In genomic region chr12:84865431-84865830, GRCm38 (mm10) we compare ENCODE assay signal across 24 mouse cellular contexts. TPM values are rescaled to one million over a fixed set of nuclear protein-coding genes. Genes with fewer than 3 reads are reported as not detected.
DNase-seq lines count a peak whose midpoint lies in the region; ATAC-seq and TF ChIP-seq lines count a peak whose summit lies in the region.
"Had no signal": no experiment of that assay in that cellular context is flagged by ENCODE, and none has a peak within 500 bp of the region (broad histone marks: within the 10 kb centered on the region; RNA-seq: fewer than 3 reads in every experiment).

No protein-coding gene starts in this region.

- H3K79me2 ChIP-seq in myocyte (ENCODE audit: control insufficient read depth, insufficient read depth), result peaks cover 7% of the 10 kb centered on the region

- no peak for TF ChIP-seq CTCF in lung, adult 2 months (IDR thresholded peaks at IDR 0.05; ENCODE audit: insufficient read depth, low read length)
- TF ChIP-seq CTCF in embryonic fibroblast, embryonic 13.5 days (IDR thresholded peaks at IDR 0.05; ENCODE audit: borderline replicate concordance, insufficient read depth, low read length), result no peak

- H3ac ChIP-seq in myocyte (ENCODE audit: control insufficient read depth, insufficient read length), result no peak overlapping the region

- H3K4me1 ChIP-seq in lung, adult 2 months (ENCODE audit: control insufficient read depth, insufficient read depth, low read length), result no peaks in the 10 kb centered on the region
- H3K4me1 ChIP-seq in embryonic fibroblast, embryonic 13.5 days (ENCODE audit: control insufficient read depth, insufficient read depth, low read length), result peaks cover 19% of the 10 kb centered on the region
- no peaks in the 10 kb centered on the region for H3K4me1 ChIP-seq in midbrain, embryonic 14.5 days (ENCODE audit: control insufficient read depth, insufficient read depth, low read length)
- H3K4me1 ChIP-seq: embryonic facial prominence, embryonic 12.5 days; forebrain, embryonic 13.5 days; hindbrain, embryonic 15.5 days; liver, embryonic 12.5 days; midbrain, embryonic 13.5 days had no signal

- H3K9me3 ChIP-seq in midbrain, embryonic 14.5 days (ENCODE audit: control insufficient read depth, low read length), result no peaks in the 10 kb centered on the region
- H3K9me3 ChIP-seq: embryonic facial prominence, embryonic 12.5 days; forebrain, embryonic 13.5 days; hindbrain, embryonic 15.5 days; liver, embryonic 12.5 days; midbrain, embryonic 13.5 days; neural tube, embryonic 13.5 days had no signal

- no peaks in the 10 kb centered on the region for H3K27me3 ChIP-seq in myocyte (ENCODE audit: control insufficient read depth, insufficient read depth, insufficient read length)
- H3K27me3 ChIP-seq in midbrain, embryonic 14.5 days (ENCODE audit: control insufficient read depth, insufficient read depth, low read length), result no peaks in the 10 kb centered on the region
- H3K27me3 ChIP-seq: embryonic facial prominence, embryonic 12.5 days; forebrain, embryonic 13.5 days; hindbrain, embryonic 15.5 days; midbrain, embryonic 13.5 days; neural tube, embryonic 13.5 days had no signal

- DNase-seq in adrenal gland, postnatal 10 days, result peak; percentile 27
- DNase-seq in adrenal gland, postnatal 4 days (ENCODE audit: low spot score in 2 of 2), result no peak
- peak; percentile 39 for DNase-seq in lung, postnatal 10 days
- DNase-seq in lung, adult 2 months, result no peak
- DNase-seq in ovary, postnatal 10 days (ENCODE audit: low spot score), result no peak
- DNase-seq in midbrain, embryonic 14.5 days, result no peak
- DNase-seq: cerebellum, adult 11-12 months; cerebellum, postnatal 25 days; gastrocnemius, adult 2 months; lung, adult 18-20 months had no signal

- 74% methylated on average over 9 of the region's 9 CpGs for WGBS in lung, adult 2 months
- 78% methylated on average over 9 of the region's 9 CpGs for WGBS in midbrain, embryonic 14.5 days

- peak overlapping the region; percentile 77 for H3K4me2 ChIP-seq in myocyte (ENCODE audit: low read depth)
- no peak overlapping the region for H3K4me2 ChIP-seq in midbrain, embryonic 14.5 days (ENCODE audit: low read length)
- H3K4me2 ChIP-seq: embryonic facial prominence, embryonic 12.5 days; forebrain, embryonic 13.5 days; heart, embryonic 11.5 days; hindbrain, embryonic 15.5 days; liver, embryonic 12.5 days; midbrain, embryonic 13.5 days; neural tube, embryonic 13.5 days had no signal

- no peak overlapping the region for H3K9ac ChIP-seq in midbrain, embryonic 14.5 days (replicated peaks; ENCODE audit: low read length)
- H3K9ac ChIP-seq: embryonic facial prominence, embryonic 12.5 days; forebrain, embryonic 13.5 days; hindbrain, embryonic 15.5 days; liver, embryonic 12.5 days; midbrain, embryonic 13.5 days; neural tube, embryonic 13.5 days had no signal

- no peak for ATAC-seq in midbrain, embryonic 14.5 days (ENCODE audit: low FRiP score, low TSS enrichment)
- ATAC-seq: forebrain, embryonic 13.5 days; liver, embryonic 12.5 days; midbrain, embryonic 13.5 days had no signal

- no peak for TF ChIP-seq POLR2A in lung, adult 2 months (IDR thresholded peaks at IDR 0.05; ENCODE audit: borderline replicate concordance, extremely low read depth, low read depth, low read length)
- TF ChIP-seq POLR2A in embryonic fibroblast, embryonic 13.5 days (IDR thresholded peaks at IDR 0.05; ENCODE audit: low read depth, low read length), result no peak
- TF ChIP-seq POLR2A in myocyte (IDR thresholded peaks at IDR 0.05; ENCODE audit: insufficient read length, low read depth), result no peak

- peak overlapping the region; percentile 76 for H3K27ac ChIP-seq in embryonic fibroblast, embryonic 13.5 days (ENCODE audit: insufficient read depth, low read length)
- no peak overlapping the region for H3K27ac ChIP-seq in midbrain, embryonic 14.5 days (replicated peaks; ENCODE audit: low read depth, low read length)
- H3K27ac ChIP-seq: embryonic facial prominence, embryonic 12.5 days; forebrain, embryonic 13.5 days; gastrocnemius, adult 2 months; hindbrain, embryonic 15.5 days; kidney, postnatal 0 days; left cerebral cortex, adult 2 months; liver, embryonic 12.5 days; midbrain, embryonic 13.5 days; neural tube, embryonic 13.5 days; stomach, postnatal 0 days had no signal

- no peak overlapping the region for H3K4me3 ChIP-seq in lung, adult 2 months (replicated peaks; ENCODE audit: extremely low read depth, low read depth, low read length)
- no peak overlapping the region for H3K4me3 ChIP-seq in embryonic fibroblast, embryonic 13.5 days (ENCODE audit: insufficient read depth, low read length)
- H3K4me3 ChIP-seq in myocyte, result no peak overlapping the region
- no peak overlapping the region for H3K4me3 ChIP-seq in midbrain, embryonic 14.5 days (replicated peaks; ENCODE audit: low read depth, low read length)
- H3K4me3 ChIP-seq: embryonic facial prominence, embryonic 12.5 days; erythroblast, embryonic 14.5 days; forebrain, embryonic 13.5 days; gastrocnemius, adult 2 months; hindbrain, embryonic 15.5 days; left cerebral cortex, adult 2 months; liver, embryonic 12.5 days; midbrain, embryonic 13.5 days; neural tube, embryonic 13.5 days had no signal

- H3K36me3 ChIP-seq in myocyte (ENCODE audit: control insufficient read depth, insufficient read depth), result no peaks in the 10 kb centered on the region
- H3K36me3 ChIP-seq in midbrain, embryonic 14.5 days (ENCODE audit: control insufficient read depth, insufficient read depth, low read length), result no peaks in the 10 kb centered on the region
- H3K36me3 ChIP-seq: embryonic facial prominence, embryonic 12.5 days; hindbrain, embryonic 15.5 days; liver, embryonic 12.5 days; midbrain, embryonic 13.5 days; neural tube, embryonic 13.5 days had no signal

TF ChIP-seq in myocyte, 11 proteins besides CTCF, POLR2A, EP300 and RAD21:
- TF ChIP-seq E2F4 (IDR thresholded peaks at IDR 0.05; ENCODE audit: insufficient read depth) (no peak), MYOG (IDR thresholded peaks at IDR 0.05; ENCODE audit: control insufficient read depth in 1 of 3, insufficient read depth in 1 of 3, insufficient read length in 2 of 3, low read depth in 2 of 3) (peak in 2 of 3 experiments; percentile 65 to 82), TCF12 (IDR thresholded peaks at IDR 0.05; ENCODE audit: insufficient read depth, poor library complexity, severe bottlenecking) (peak; percentile 27), USF1 (IDR thresholded peaks at IDR 0.05; ENCODE audit: low read depth) (peak; percentile 51), TCF3 (IDR thresholded peaks at IDR 0.05; ENCODE audit: insufficient read length, low read depth) (no peak), MYOD1 (IDR thresholded peaks at IDR 0.05; ENCODE audit: control insufficient read depth in 1 of 3, insufficient read length in 2 of 3, low read depth in 2 of 3) (peak in 2 of 3 experiments; percentile 70 to 84), CEBPB (IDR thresholded peaks at IDR 0.05; ENCODE audit: insufficient read depth, poor library complexity, severe bottlenecking) (no peak), POLR2AphosphoS2 (IDR thresholded peaks at IDR 0.05; ENCODE audit: insufficient read length, low read depth) (no peak), SRF (IDR thresholded peaks at IDR 0.05; ENCODE audit: control insufficient read depth, insufficient read length, low read depth) (no peak)

RNA-seq across cellular contexts. Expression of gene Ltbp2, which starts 10.9 kb away (rescaled TPM):
- total RNA-seq in adrenal gland, postnatal 10 days (2021), result 10 to 100 TPM; 11.4 to 13.6 TPM
- total RNA-seq in adrenal gland, postnatal 4 days (2021), result 1 to 10 TPM; 6.9 to 7.1 TPM
- 91.3 and 96.8 TPM in 2 replicates for polyA plus RNA-seq in lung, adult 2 months (2012; rRNA removed)
- 182 and 264 TPM in 2 replicates for polyA plus RNA-seq in embryonic fibroblast, embryonic 13.5 days (2011; ENCODE audit: insufficient read length, low read depth, missing spikeins)
- polyA plus RNA-seq in myocyte (2012; fragmentation: generic; extraction: Trizol), result 19.7 TPM
- 0.13 TPM in 1 of 2 replicates, not detected in the other for polyA plus RNA-seq in midbrain, embryonic 14.5 days (2014; fragmentation: Nextera tagmentation; extraction: Ambion mirVana)
- total RNA-seq: hematopoietic stem cell, adult 5-6 weeks had no signal
- polyA plus RNA-seq: forebrain, embryonic 13.5 days had no signal

Comparison
In these comparisons a context has a peak if more than half of its experiments do, and no peak if none do; other contexts are left out.
1. DNase-seq: peak in adrenal gland, postnatal 10 days (single experiment) and lung, postnatal 10 days (single experiment); none in adrenal gland, postnatal 4 days (0 of 2), lung, adult 2 months (single experiment), ovary, postnatal 10 days (single experiment) and midbrain, embryonic 14.5 days (single experiment).
2. RNA of gene Ltbp2, which starts 10.9 kb away (polyA plus RNA-seq): 182 to 264 TPM in embryonic fibroblast, embryonic 13.5 days, 91.3 to 96.8 TPM in lung, adult 2 months and 19.7 TPM in myocyte (single experiment); 0.13 TPM in midbrain, embryonic 14.5 days; every median in the first group is over 10 times any median in the second.